In the genomic region with DNA sequence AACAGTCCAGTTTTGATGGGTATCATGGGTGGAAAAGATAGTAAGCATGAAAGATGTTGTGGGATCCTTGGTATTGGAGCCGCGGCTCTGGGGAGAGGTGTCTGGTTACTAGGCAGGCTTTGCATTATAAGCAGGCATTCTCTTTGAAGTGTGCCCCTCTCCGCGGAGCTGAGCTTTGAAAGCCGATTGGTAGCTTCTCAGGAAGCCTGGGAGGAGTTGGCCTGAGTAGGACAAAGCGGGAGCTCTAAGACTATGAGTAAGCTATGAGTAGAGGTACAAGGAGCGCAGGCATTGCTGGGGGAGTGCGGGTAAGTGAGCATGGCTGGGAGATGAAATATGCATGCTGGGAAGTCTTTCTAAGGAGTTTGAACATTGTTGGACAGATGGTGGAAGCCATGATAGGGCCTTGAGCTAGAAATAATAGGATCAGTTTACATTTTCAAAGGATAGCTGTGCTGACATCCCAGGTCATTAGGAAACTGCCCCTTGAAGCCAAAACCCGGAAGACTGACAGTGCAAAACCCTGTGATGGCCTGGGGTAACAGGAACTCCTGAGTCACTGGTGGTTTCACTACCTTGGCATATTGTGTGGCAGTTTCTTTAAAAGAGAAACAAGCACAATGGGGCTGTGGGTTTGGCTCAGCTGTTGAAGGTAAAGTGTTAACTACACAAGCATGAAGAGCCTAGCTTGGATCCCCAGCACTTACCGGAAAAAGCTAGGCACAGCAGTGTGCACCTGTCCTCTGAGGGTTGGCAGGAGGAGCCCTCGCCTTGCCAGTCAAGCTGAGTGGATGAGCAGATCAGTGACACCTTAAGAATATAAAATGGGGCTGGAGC, we compare ENCODE assay signal across 8 mouse cellular contexts. TPM values are rescaled to one million over a fixed set of nuclear protein-coding genes. Genes with fewer than 3 reads are reported as not detected.
DNase-seq lines count a peak whose midpoint lies in the region; ATAC-seq and TF ChIP-seq lines count a peak whose summit lies in the region.

No protein-coding gene starts in this region.

- no peaks in the 10 kb centered on the region for H3K36me3 ChIP-seq in embryonic facial prominence, embryonic 11.5 days (replicated peaks; ENCODE audit: control insufficient read depth, insufficient read depth, low read depth, low read length)
- H3K36me3 ChIP-seq in intestine, embryonic 16.5 days (ENCODE audit: control insufficient read depth, insufficient read depth, low read length) = peaks cover 4% of the 10 kb centered on the region; the same call in 1 of the 2 replicates
- peaks cover 5% of the 10 kb centered on the region; the same call in 1 of the 2 replicates for H3K36me3 ChIP-seq in midbrain, postnatal 0 days (ENCODE audit: insufficient read depth, low read length)

- H3K4me1 ChIP-seq in embryonic facial prominence, embryonic 11.5 days (ENCODE audit: control insufficient read depth, insufficient read depth, low read length) = no peaks in the 10 kb centered on the region
- no peaks in the 10 kb centered on the region for H3K4me1 ChIP-seq in intestine, embryonic 16.5 days (ENCODE audit: control insufficient read depth, insufficient read depth, low read length)
- H3K4me1 ChIP-seq in midbrain, postnatal 0 days (ENCODE audit: insufficient read depth, low read length) = no peaks in the 10 kb centered on the region; the same call in 1 of the 2 replicates

- no peak overlapping the region for H3K27ac ChIP-seq in embryonic facial prominence, embryonic 11.5 days (replicated peaks; ENCODE audit: low read depth, low read length)
- H3K27ac ChIP-seq in intestine, embryonic 16.5 days (ENCODE audit: low read length) = no peak overlapping the region
- peak overlapping the region; percentile 40 for H3K27ac ChIP-seq in midbrain, postnatal 0 days (ENCODE audit: low read depth, low read length)

- no peak for TF ChIP-seq CTCF in midbrain, postnatal 0 days (IDR thresholded peaks at IDR 0.05)

- peak; percentile 15 to 20 for DNase-seq in spleen, postnatal 10 days (ENCODE audit: low spot score in 2 of 2)
- DNase-seq in spleen, postnatal 4 days (ENCODE audit: low spot score in 2 of 2) = no peak
- DNase-seq in embryonic facial prominence, embryonic 11.5 days (ENCODE audit: low spot score) = peak; percentile 74
- peak; percentile 70 for DNase-seq in midbrain, postnatal 0 days (ENCODE audit: low spot score)
- no peak for DNase-seq in cerebellum, adult 18-20 months
- DNase-seq in gastrocnemius, postnatal 36 days = no peak
- no peak for DNase-seq in gastrocnemius, postnatal 10 days

- no peak overlapping the region for H3K4me3 ChIP-seq in embryonic facial prominence, embryonic 11.5 days (ENCODE audit: low read depth, low read length)
- H3K4me3 ChIP-seq in intestine, embryonic 16.5 days (ENCODE audit: low read length) = no peak overlapping the region
- H3K4me3 ChIP-seq in midbrain, postnatal 0 days (ENCODE audit: low read depth, low read length) = peak overlapping the region; percentile 24

- no peaks in the 10 kb centered on the region for H3K27me3 ChIP-seq in embryonic facial prominence, embryonic 11.5 days (ENCODE audit: control insufficient read depth, insufficient read depth, low read length)
- no peaks in the 10 kb centered on the region for H3K27me3 ChIP-seq in intestine, embryonic 16.5 days (replicated peaks; ENCODE audit: control insufficient read depth, insufficient read depth, low read length)
- H3K27me3 ChIP-seq in midbrain, postnatal 0 days (ENCODE audit: insufficient read depth, low read length) = no peaks in the 10 kb centered on the region

- H3K9me3 ChIP-seq in embryonic facial prominence, embryonic 11.5 days (replicated peaks; ENCODE audit: control insufficient read depth, low read length) = no peaks in the 10 kb centered on the region
- no peaks in the 10 kb centered on the region for H3K9me3 ChIP-seq in intestine, embryonic 16.5 days (ENCODE audit: control insufficient read depth, low read length)
- no peaks in the 10 kb centered on the region for H3K9me3 ChIP-seq in midbrain, postnatal 0 days (ENCODE audit: low read length)

- 18% methylated on average over 11 of the region's 11 CpGs for whole genome bisulfite sequencing in embryonic facial prominence, embryonic 11.5 days
- 37% methylated on average over 11 of the region's 11 CpGs for WGBS in intestine, embryonic 16.5 days
- WGBS in midbrain, postnatal 0 days = 13% methylated on average over 11 of the region's 11 CpGs

- peak overlapping the region; percentile 26; the same call in 1 of the 2 replicates for H3K4me2 ChIP-seq in embryonic facial prominence, embryonic 11.5 days (ENCODE audit: low read depth, low read length)
- peak overlapping the region; percentile 24; the same call in 1 of the 2 replicates for H3K4me2 ChIP-seq in intestine, embryonic 16.5 days (ENCODE audit: low read depth, low read length)
- peak overlapping the region; percentile 44 for H3K4me2 ChIP-seq in midbrain, postnatal 0 days (ENCODE audit: low read depth, low read length, poor library complexity, severe bottlenecking)

- H3K9ac ChIP-seq in embryonic facial prominence, embryonic 11.5 days (replicated peaks; ENCODE audit: low read length) = no peak overlapping the region
- H3K9ac ChIP-seq in intestine, embryonic 16.5 days (ENCODE audit: low read depth, low read length) = no peak overlapping the region
- 0 out of 2 replicates have a peak overlapping the region, but pooled peaks have one; percentile 24 for H3K9ac ChIP-seq in midbrain, postnatal 0 days (replicated peaks; ENCODE audit: low read length, poor library complexity, severe bottlenecking)

- peak; percentile 66 for ATAC-seq in embryonic facial prominence, embryonic 11.5 days (replicated peaks; ENCODE audit: insufficient number of reproducible peaks, low FRiP score, low TSS enrichment, low read depth)
- no peak for ATAC-seq in intestine, embryonic 16.5 days
- peak; percentile 77 for ATAC-seq in midbrain, postnatal 0 days (ENCODE audit: low FRiP score)

- intact Hi-C loops in gastrocnemius, postnatal 36 days (cut with DNase I) = no loop called here

RNA-seq across cellular contexts. Expression of gene Zfand4, which starts 2.5 kb away (rescaled TPM):
- polyA plus RNA-seq in embryonic facial prominence, embryonic 11.5 days (2014; fragmentation: Nextera tagmentation; extraction: Ambion mirVana) = 9.3 and 10.8 TPM in 2 replicates
- 2.7 and 3.2 TPM in 2 replicates for polyA plus RNA-seq in intestine, embryonic 16.5 days (2015; fragmentation: Nextera tagmentation; extraction: Ambion mirVana)
- total RNA-seq in midbrain, postnatal 0 days (2014; rRNA removed) = 5.8 and 9.1 TPM in 2 replicates
- 5.8 and 6.8 TPM in 2 replicates for polyA plus RNA-seq in midbrain, postnatal 0 days (2015; fragmentation: Nextera tagmentation; extraction: Ambion mirVana)
- total RNA-seq in gastrocnemius, postnatal 36 days (2021) = under 1 TPM; 0.51 to 0.86 TPM
- 1 to 10 TPM; 1.6 to 2.6 TPM for total RNA-seq in gastrocnemius, postnatal 10 days (2021)

RNA-seq across cellular contexts. Expression of gene Washc2, which starts 58.7 kb away (rescaled TPM):
- polyA plus RNA-seq in embryonic facial prominence, embryonic 11.5 days (2014; fragmentation: Nextera tagmentation; extraction: Ambion mirVana) = 47.7 and 50.5 TPM in 2 replicates
- 53.9 and 61.4 TPM in 2 replicates for polyA plus RNA-seq in intestine, embryonic 16.5 days (2015; fragmentation: Nextera tagmentation; extraction: Ambion mirVana)
- total RNA-seq in midbrain, postnatal 0 days (2014; rRNA removed) = 79.5 and 85.2 TPM in 2 replicates
- polyA plus RNA-seq in midbrain, postnatal 0 days (2015; fragmentation: Nextera tagmentation; extraction: Ambion mirVana) = 65.5 and 68.3 TPM in 2 replicates
- total RNA-seq in gastrocnemius, postnatal 36 days (2021) = 10 to 100 TPM; 21.8 to 22.3 TPM
- 10 to 100 TPM; 27.3 to 33.9 TPM for total RNA-seq in gastrocnemius, postnatal 10 days (2021)

Comparison
In these comparisons a context has a peak if more than half of its experiments do, and no peak if none do; other contexts are left out.
1. DNase-seq: peak in spleen, postnatal 10 days (2 of 2), embryonic facial prominence, embryonic 11.5 days (single experiment) and midbrain, postnatal 0 days (single experiment); none in spleen, postnatal 4 days (0 of 2), cerebellum, adult 18-20 months (0 of 2), gastrocnemius, postnatal 36 days (0 of 2) and gastrocnemius, postnatal 10 days (single experiment).
2. Peak in every context shown above with its lines, with median percentiles within 50 percentile points of each other: H3K4me2 ChIP-seq.